Mouse (Mus musculus) spleen, adult 2 months (tissue): ENCODE data around the gene Ndufb8. TPM values are rescaled to one million over a fixed set of nuclear protein-coding genes. Genes with fewer than 3 reads are reported as not detected.

Experiments
- DNase-seq, 2 experiments: peaks; one replicate each; pipeline versions ENCODE4 v3.0.0 to v3.0.0-alpha.2; 2012 to 2021; ENCODE audit warnings: low spot score in 2 of 2, low read depth in 1 of 2
- H3K27ac ChIP-seq: fragments of 200-500 bp; 2 replicates; pipeline ENCODE4 v1.5.1; 2012; ENCODE audit warnings: low read length, inconsistent platforms; ENCODE audit not compliant: insufficient read depth
- H3K27me3 ChIP-seq: fragments of 200-500 bp; 2 replicates; pipeline ENCODE4 v1.6.1; 2012; ENCODE audit warnings: mild to moderate bottlenecking, moderate library complexity, low read length, inconsistent platforms; ENCODE audit not compliant: control insufficient read depth, insufficient read depth
- H3K36me3 ChIP-seq: fragments of 200-500 bp; 2 replicates; pipeline ENCODE4 v1.6.1; 2012; ENCODE audit warnings: mild to moderate bottlenecking, low read length, inconsistent platforms; ENCODE audit not compliant: control insufficient read depth, insufficient read depth
- H3K4me1 ChIP-seq: fragments of 200-500 bp; 2 replicates; pipeline ENCODE4 v1.6.1; 2011; ENCODE audit warnings: inconsistent platforms; ENCODE audit not compliant: control insufficient read depth, insufficient read depth, insufficient read length
- H3K4me3 ChIP-seq: fragments of 200-500 bp; 2 replicates; pipeline ENCODE4 v1.5.1; 2011; ENCODE audit warnings: mild to moderate bottlenecking, inconsistent platforms; ENCODE audit not compliant: insufficient read depth, insufficient read length; ENCODE audit errors: extremely low read depth
- CTCF ChIP-seq: fragments of 200-500 bp; IDR thresholded peaks from 2 replicates; pipeline ENCODE4 v1.5.1; 2011; ENCODE audit warnings: mild to moderate bottlenecking, inconsistent platforms; ENCODE audit not compliant: insufficient read depth, insufficient read length, insufficient replicate concordance; ENCODE audit errors: extremely low read depth
- POLR2A ChIP-seq: fragments of 200-500 bp; IDR thresholded peaks from 2 replicates; pipeline ENCODE4 v1.6.1; 2011; ENCODE audit warnings: low read depth, low read length, inconsistent platforms
- WGBS: fragments of 180-500 bp; shearing (Covaris S2); methylation state at CpG from one replicate; pipeline ENCODE4 v1.1.7; 2018; 5-methylcytosine and 5-hydroxymethylcytosine counted together
- polyA plus RNA-seq: library from polyadenylated mRNA; depleted of rRNA; stranded (reverse); fragments of >200 nt; gene quantifications from 2 replicates; pipeline ENCODE4 v1.2.3, GENCODE M21; 2012; rRNA removed

Ndufb8 gene
- polyA plus RNA-seq, 1 experiment = 149 TPM

DNA sequence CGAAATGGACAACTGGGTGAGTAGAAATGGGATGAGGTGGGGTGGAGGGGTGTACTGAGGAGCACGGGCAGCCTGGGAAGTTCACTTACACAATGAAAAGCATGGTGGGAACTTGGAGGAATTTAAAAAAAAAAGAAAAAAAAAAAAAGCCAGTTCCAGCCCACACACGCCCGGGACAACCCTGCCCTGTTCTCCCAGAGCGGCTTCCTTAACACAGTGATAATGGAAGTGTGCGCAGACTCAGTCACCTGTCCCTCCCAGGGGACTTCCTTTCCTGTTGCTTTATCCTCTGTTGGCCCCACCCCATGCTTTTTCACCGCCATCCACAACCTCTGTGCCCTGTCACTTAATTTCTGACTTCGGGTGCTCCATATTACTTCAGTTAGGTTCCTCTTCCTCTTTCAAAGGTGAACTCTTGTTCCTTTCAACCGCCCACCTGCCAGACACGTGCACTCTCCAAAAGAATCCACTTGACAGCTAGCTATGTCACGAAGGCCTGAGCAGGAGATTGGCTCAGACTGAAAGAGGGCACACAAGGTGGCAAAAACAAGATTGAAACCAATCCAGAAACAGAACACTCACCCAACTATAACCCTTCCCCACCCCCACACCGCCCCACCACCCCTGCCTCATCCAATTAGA lies 44.6 kb downstream of the Ndufb8 start:
- Histone ChIP-seq H3K4me1 (peaks cover 11% of the 10 kb centered on the region), H3K4me3 (no peak overlapping the region), H3K27me3 (peaks cover 14% of the 10 kb centered on the region), H3K27ac (no peak overlapping the region), H3K36me3 (no peaks in the 10 kb centered on the region)
- 8% methylated on average over 12 of the region's 12 CpGs for WGBS
- no peak for TF ChIP-seq CTCF
- no peak for TF ChIP-seq POLR2A
- DNase-seq = peak in 1 of 2 experiments; percentile 22

DNA sequence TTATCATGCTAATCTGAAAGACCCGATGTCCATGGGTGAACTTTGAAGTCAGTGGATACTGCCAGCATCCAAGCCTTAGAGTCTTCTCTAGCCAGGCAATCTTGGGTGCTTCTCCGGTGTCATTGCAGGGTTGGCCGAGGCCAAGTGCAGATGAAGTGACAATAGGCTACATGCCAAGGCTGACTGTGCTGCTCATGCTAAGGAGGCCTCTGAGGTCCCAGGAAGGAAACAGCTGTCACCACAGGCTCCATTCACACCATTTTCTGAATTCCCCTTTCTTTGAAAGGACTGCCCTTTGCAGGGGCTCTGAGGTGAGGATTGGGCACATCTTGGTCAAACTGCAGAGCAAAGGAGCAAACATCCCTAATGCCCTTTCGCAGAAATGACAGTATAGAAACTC lies 52.5 kb downstream of the Ndufb8 start:
- Histone ChIP-seq H3K27ac (no peak overlapping the region), H3K27me3 (no peaks in the 10 kb centered on the region), H3K4me1 (no peaks in the 10 kb centered on the region), H3K36me3 (no peaks in the 10 kb centered on the region), H3K4me3 (no peak overlapping the region)
- no peak for TF ChIP-seq CTCF
- no peak for TF ChIP-seq POLR2A
- DNase-seq = no peak
- WGBS = 53% methylated on average over 4 of the region's 4 CpGs

GRCm38 (mm10) chr19:44501925-44502324 lies 53.3 kb downstream of the Ndufb8 start:
- WGBS = 90% methylated on average over 6 of the region's 6 CpGs

GRCm38 (mm10) chr19:44500240-44500639 lies 55.0 kb downstream of the Ndufb8 start:
- Histone ChIP-seq H3K36me3 (no peaks in the 10 kb centered on the region), H3K4me1 (no peaks in the 10 kb centered on the region), H3K4me3 (no peak overlapping the region), H3K27me3 (no peaks in the 10 kb centered on the region), H3K27ac (no peak overlapping the region)
- DNase-seq = no peak
- TF ChIP-seq CTCF = no peak
- TF ChIP-seq POLR2A = no peak
- WGBS = 69% methylated on average over 5 of the region's 5 CpGs

More at GRCm38 (mm10) chr19:44501925-44502324, 53.3 kb downstream of the Ndufb8 start:
- Histone ChIP-seq H3K36me3 (no peaks in the 10 kb centered on the region), H3K27ac (no peak overlapping the region), H3K4me1 (no peaks in the 10 kb centered on the region), H3K27me3 (no peaks in the 10 kb centered on the region), H3K4me3 (no peak overlapping the region)
- no peak for DNase-seq
- no peak for TF ChIP-seq POLR2A
- no peak for TF ChIP-seq CTCF

GRCm38 (mm10) chr19:44498936-44499335 lies 56.3 kb downstream of the Ndufb8 start:
- 67% methylated on average over 6 of the region's 6 CpGs for WGBS
- H3K27ac ChIP-seq = no peak overlapping the region
- no peak overlapping the region for H3K4me3 ChIP-seq
- no peaks in the 10 kb centered on the region for H3K36me3 ChIP-seq
- no peaks in the 10 kb centered on the region for H3K4me1 ChIP-seq
- no peaks in the 10 kb centered on the region for H3K27me3 ChIP-seq
- DNase-seq = no peak
- no peak for TF ChIP-seq POLR2A
- TF ChIP-seq CTCF = no peak

Other genes starting within 250 kb of the Ndufb8 start
- gene Scd4, start 222.3 kb downstream of the Ndufb8 start, polyA plus RNA-seq = 0.20 TPM in 2 replicates
- gene Scd1, start 147.6 kb downstream of the Ndufb8 start, polyA plus RNA-seq = 251 and 307 TPM in 2 replicates
- gene Wnt8b, start 62.0 kb downstream of the Ndufb8 start, polyA plus RNA-seq = not detected in 2 replicates
- 5.4 and 7.0 TPM in 2 replicates for gene Sec31b, start 9.6 kb downstream of the Ndufb8 start, polyA plus RNA-seq
- gene Gm20538, start 2.6 kb downstream of the Ndufb8 start, polyA plus RNA-seq = not detected in 2 replicates
- 12.2 TPM in 2 replicates for gene Hif1an, start 7.4 kb upstream of the Ndufb8 start, polyA plus RNA-seq
- gene Pax2, start 200.6 kb upstream of the Ndufb8 start, polyA plus RNA-seq = not detected in 2 replicates